Mouse (Mus musculus) brain, embryonic 14.5 days (tissue): ENCODE results near the gene Tmem120a.

Source experiments
- CTCF ChIP-seq: fragments of 200-500 bp; IDR thresholded peaks from 2 replicates; pipeline ENCODE4 v1.5.1; 2012; ENCODE audit warnings: inconsistent platforms, mild to moderate bottlenecking, moderate library complexity, borderline replicate concordance; ENCODE audit not compliant: insufficient read depth, insufficient read length; ENCODE audit errors: extremely low read depth
- POLR2A ChIP-seq: fragments of 200-500 bp; IDR thresholded peaks from 2 replicates; pipeline ENCODE4 v1.6.1; 2012; ENCODE audit warnings: mild to moderate bottlenecking, inconsistent platforms, borderline replicate concordance; ENCODE audit not compliant: poor library complexity, insufficient read depth, insufficient read length, severe bottlenecking; ENCODE audit errors: extremely low read depth

GRCm38 (mm10) chr5:135776546-135776945 lies 32.3 kb upstream of the Tmem120a start:
- TF ChIP-seq POLR2A (no peak), CTCF (no peak)
